Mouse (Mus musculus): ENCODE data around the gene Cdh3. TPM values are rescaled to one million over a fixed set of nuclear protein-coding genes. Genes with fewer than 3 reads are reported as not detected.
A peak's percentile ranks its signal among the peaks of the same experiment; 100 is the strongest.

Cdh3 gene
- polyA plus RNA-seq, 2 experiments: 0.60 to 1.4 TPM

- TF ChIP-seq EP300 (IDR thresholded peaks at IDR 0.05; ENCODE audit: low read depth) (no peak), CTCF (IDR thresholded peaks at IDR 0.05; ENCODE audit: low read depth) (peak; percentile 41; the same call in 1 of the 2 replicates)
- ATAC-seq (ENCODE audit: insufficient read depth): no peak
- H3K9ac ChIP-seq (replicated peaks): no peak overlapping the region
- DNase-seq (ENCODE audit: low read depth in 3 of 3, low spot score in 3 of 3): no peak
- H3K4me2 ChIP-seq (ENCODE audit: low read depth): no peak overlapping the region
- H3K27ac ChIP-seq: no peak overlapping the region
- no peaks in the 10 kb centered on the region for H3K36me3 ChIP-seq (replicated peaks; ENCODE audit: control insufficient read depth, insufficient read depth, low read depth)
- 73% methylated on average over 5 of the region's 5 CpGs for WGBS (ENCODE audit: insufficient replicate concordance)
- no peaks in the 10 kb centered on the region for H3K9me3 ChIP-seq (ENCODE audit: control insufficient read depth, low read length)
- H3K4me3 ChIP-seq (ENCODE audit: insufficient read depth in 1 of 2, low read depth in 2 of 2, low read length in 2 of 2): no peak overlapping the region
- no peaks in the 10 kb centered on the region for H3K27me3 ChIP-seq (ENCODE audit: control insufficient read depth, insufficient read depth, low read length)
- H3K4me1 ChIP-seq (replicated peaks; ENCODE audit: control insufficient read depth in 2 of 2, insufficient read depth in 2 of 2, low read length in 1 of 2): no peaks in the 10 kb centered on the region
These were observed 43.3 kb downstream of the Cdh3 start for GRCm38 (mm10) chr8:106554011-106554410.

- Histone ChIP-seq H3K4me3 (ENCODE audit: insufficient read depth in 1 of 2, low read depth in 2 of 2, low read length in 2 of 2) (no peak overlapping the region), H3K9me3 (ENCODE audit: control insufficient read depth, low read length) (no peaks in the 10 kb centered on the region), H3K4me1 (replicated peaks; ENCODE audit: control insufficient read depth in 2 of 2, insufficient read depth in 2 of 2, low read length in 1 of 2) (no peaks in the 10 kb centered on the region; a peak in 1 of 4 replicates), H3K36me3 (replicated peaks; ENCODE audit: control insufficient read depth, insufficient read depth, low read depth) (no peaks in the 10 kb centered on the region), H3K4me2 (ENCODE audit: low read depth) (no peak overlapping the region), H3K27me3 (ENCODE audit: control insufficient read depth, insufficient read depth, low read length) (no peaks in the 10 kb centered on the region), H3K27ac (no peak overlapping the region), H3K9ac (replicated peaks) (no peak overlapping the region)
- 12% methylated on average over 6 of the region's 7 CpGs for WGBS (ENCODE audit: insufficient replicate concordance)
- no peak for TF ChIP-seq EP300 (IDR thresholded peaks at IDR 0.05; ENCODE audit: low read depth)
- no peak for TF ChIP-seq CTCF (IDR thresholded peaks at IDR 0.05; ENCODE audit: low read depth)
- ATAC-seq (ENCODE audit: insufficient read depth): no peak
- no peak for DNase-seq (ENCODE audit: low read depth in 3 of 3, low spot score in 3 of 3)
These were observed 45.5 kb downstream of the Cdh3 start for GRCm38 (mm10) chr8:106556068-106556645.

DNA sequence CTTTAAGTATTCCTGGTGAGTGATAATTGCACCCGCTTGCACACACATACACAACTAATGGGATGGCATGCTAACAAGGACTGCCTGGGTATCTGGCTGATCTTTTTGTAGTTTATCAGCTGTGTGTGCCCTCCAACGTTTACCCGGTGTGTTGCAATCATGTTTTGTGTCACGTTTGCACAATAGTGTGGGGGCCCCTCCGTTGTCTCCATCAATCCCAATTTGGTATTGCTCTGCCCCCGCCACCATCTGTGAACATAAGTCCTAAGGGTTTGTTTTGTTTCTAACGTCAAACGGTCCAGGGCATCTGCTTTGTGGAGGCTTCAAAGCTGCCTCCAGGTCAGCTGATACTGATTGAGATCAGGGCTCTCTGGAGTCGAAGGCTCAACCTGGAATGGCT lies 49.2 kb downstream of the Cdh3 start:
- Histone ChIP-seq H3K9ac (replicated peaks) (no peak overlapping the region), H3K4me2 (ENCODE audit: low read depth) (no peak overlapping the region), H3K27ac (no peak overlapping the region), H3K27me3 (ENCODE audit: control insufficient read depth, insufficient read depth, low read length) (no peaks in the 10 kb centered on the region), H3K4me1 (replicated peaks; ENCODE audit: control insufficient read depth in 2 of 2, insufficient read depth in 2 of 2, low read length in 1 of 2) (no peaks in the 10 kb centered on the region; a peak in 1 of 4 replicates), H3K36me3 (replicated peaks; ENCODE audit: control insufficient read depth, insufficient read depth, low read depth) (no peaks in the 10 kb centered on the region), H3K9me3 (ENCODE audit: control insufficient read depth, low read length) (no peaks in the 10 kb centered on the region), H3K4me3 (ENCODE audit: insufficient read depth in 1 of 2, low read depth in 2 of 2, low read length in 2 of 2) (no peak overlapping the region)
- 39% methylated on average over 9 of the region's 9 CpGs for WGBS (ENCODE audit: insufficient replicate concordance)
- ATAC-seq (ENCODE audit: insufficient read depth) (no peak), DNase-seq (ENCODE audit: low read depth in 3 of 3, low spot score in 3 of 3) (no peak)
- TF ChIP-seq CTCF (IDR thresholded peaks at IDR 0.05; ENCODE audit: low read depth): no peak
- TF ChIP-seq EP300 (IDR thresholded peaks at IDR 0.05; ENCODE audit: low read depth): no peak

- Histone ChIP-seq H3K4me2 (ENCODE audit: low read depth) (no peak overlapping the region), H3K4me1 (replicated peaks; ENCODE audit: control insufficient read depth in 2 of 2, insufficient read depth in 2 of 2, low read length in 1 of 2) (no peaks in the 10 kb centered on the region; a peak in 1 of 4 replicates), H3K27me3 (ENCODE audit: control insufficient read depth, insufficient read depth, low read length) (no peaks in the 10 kb centered on the region), H3K9ac (replicated peaks) (no peak overlapping the region), H3K27ac (no peak overlapping the region), H3K36me3 (replicated peaks; ENCODE audit: control insufficient read depth, insufficient read depth, low read depth) (no peaks in the 10 kb centered on the region), H3K4me3 (ENCODE audit: insufficient read depth in 1 of 2, low read depth in 2 of 2, low read length in 2 of 2) (no peak overlapping the region), H3K9me3 (ENCODE audit: control insufficient read depth, low read length) (no peaks in the 10 kb centered on the region)
- TF ChIP-seq CTCF (IDR thresholded peaks at IDR 0.05; ENCODE audit: low read depth) (peak; percentile 90), EP300 (IDR thresholded peaks at IDR 0.05; ENCODE audit: low read depth) (no peak)
- DNase-seq (ENCODE audit: low read depth in 3 of 3, low spot score in 3 of 3) (no peak), ATAC-seq (ENCODE audit: insufficient read depth) (no peak)
- WGBS (ENCODE audit: insufficient replicate concordance): 21% methylated on average over 21 of the region's 21 CpGs
These were observed 50.6 kb downstream of the Cdh3 start for GRCm38 (mm10) chr8:106561097-106561865.

GRCm38 (mm10) chr8:106563691-106564182 lies 53.0 kb downstream of the Cdh3 start:
- TF ChIP-seq CTCF (IDR thresholded peaks at IDR 0.05; ENCODE audit: low read depth) (no peak), EP300 (IDR thresholded peaks at IDR 0.05; ENCODE audit: low read depth) (no peak)
- H3K27me3 ChIP-seq (ENCODE audit: control insufficient read depth, insufficient read depth, low read length): no peaks in the 10 kb centered on the region
- ATAC-seq (ENCODE audit: insufficient read depth) (no peak), DNase-seq (ENCODE audit: low read depth in 3 of 3, low spot score in 3 of 3) (no peak)
- no peaks in the 10 kb centered on the region for H3K36me3 ChIP-seq (replicated peaks; ENCODE audit: control insufficient read depth, insufficient read depth, low read depth)
- no peak overlapping the region for H3K9ac ChIP-seq (replicated peaks)
- 60% methylated on average over 3 of the region's 3 CpGs for WGBS (ENCODE audit: insufficient replicate concordance)
- H3K9me3 ChIP-seq (ENCODE audit: control insufficient read depth, low read length): no peaks in the 10 kb centered on the region
- no peak overlapping the region for H3K27ac ChIP-seq
- H3K4me2 ChIP-seq (ENCODE audit: low read depth): no peak overlapping the region
- H3K4me3 ChIP-seq (ENCODE audit: insufficient read depth in 1 of 2, low read depth in 2 of 2, low read length in 2 of 2): no peak overlapping the region
- no peaks in the 10 kb centered on the region; a peak in 1 of 4 replicates for H3K4me1 ChIP-seq (replicated peaks; ENCODE audit: control insufficient read depth in 2 of 2, insufficient read depth in 2 of 2, low read length in 1 of 2)
